Mouse (Mus musculus): ENCODE measurements around the gene Mrpl50. TPM values are rescaled to one million over a fixed set of nuclear protein-coding genes. Genes with fewer than 3 reads are reported as not detected.
"Not testable (repeated sequence)": the region's sequence is repeated elsewhere in the genome, so short reads cannot be mapped to it uniquely, and the experiment has no call there.

Mrpl50 gene
- total and polyA plus RNA-seq, 2 experiments from 2014 or later = 36.6 to 76.7 TPM

- no peak overlapping the region for H3K27ac ChIP-seq (ENCODE audit: low read depth, low read length)
- H3K4me2 ChIP-seq (ENCODE audit: low read depth, low read length, poor library complexity, severe bottlenecking) = no peak overlapping the region
- no peak overlapping the region for H3K4me3 ChIP-seq (ENCODE audit: low read depth, low read length)
- ATAC-seq (ENCODE audit: low FRiP score) = no peak
- no peaks in the 10 kb centered on the region for H3K4me1 ChIP-seq (ENCODE audit: insufficient read depth, low read length)
- DNase-seq (ENCODE audit: low spot score) = no peak
- TF ChIP-seq CTCF (IDR thresholded peaks at IDR 0.05) = no peak
- no peaks in the 10 kb centered on the region for H3K36me3 ChIP-seq (ENCODE audit: insufficient read depth, low read length)
- 92% methylated on average over 1 of the region's 1 CpGs for WGBS
- no peaks in the 10 kb centered on the region for H3K27me3 ChIP-seq (ENCODE audit: insufficient read depth, low read length)
- no peaks in the 10 kb centered on the region for H3K9me3 ChIP-seq (ENCODE audit: low read length)
- no peak overlapping the region for H3K9ac ChIP-seq (replicated peaks; ENCODE audit: low read length, poor library complexity, severe bottlenecking)
These were observed 17.3 kb downstream of the Mrpl50 start for GRCm38 (mm10) chr4:49503563-49503962.

DNA sequence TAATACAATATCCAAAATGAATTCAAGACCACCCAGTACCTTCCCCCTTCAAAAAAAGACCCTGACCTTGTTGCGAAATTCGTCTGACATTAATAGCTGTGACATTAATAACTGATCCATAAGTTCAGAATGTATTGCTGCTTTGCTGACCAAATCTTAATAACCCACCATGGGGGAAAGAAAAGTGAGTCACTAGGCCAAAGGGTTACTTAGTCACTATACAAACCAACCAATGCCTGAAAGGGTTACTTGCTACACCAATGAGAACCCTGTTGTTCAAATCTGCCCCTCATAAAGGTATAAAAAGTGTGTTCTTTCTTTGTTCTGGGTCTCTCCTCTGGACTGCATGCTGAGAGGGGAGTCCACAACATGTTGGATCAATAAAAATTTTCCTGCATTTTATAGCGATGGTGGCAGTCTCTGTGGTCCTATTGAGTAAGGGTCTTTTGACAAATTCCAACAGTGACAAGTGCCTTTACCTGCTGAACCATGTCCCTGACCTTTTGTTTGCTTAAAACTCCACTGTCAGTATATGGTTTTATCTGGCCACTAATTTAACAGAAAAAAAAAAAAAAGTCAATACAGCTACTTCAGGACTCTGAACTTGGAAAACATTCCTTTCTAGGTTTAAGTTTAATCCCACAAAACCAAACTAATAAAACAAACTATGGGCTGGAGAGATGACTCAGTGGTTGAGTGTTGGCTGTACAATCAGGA is 34.8 kb downstream of the Mrpl50 start:
- not testable (repeated sequence) for ATAC-seq (ENCODE audit: low FRiP score); H3K4me2 ChIP-seq (ENCODE audit: low read depth, low read length, poor library complexity, severe bottlenecking); H3K27ac ChIP-seq (ENCODE audit: low read depth, low read length); H3K4me1 ChIP-seq (ENCODE audit: insufficient read depth, low read length); H3K36me3 ChIP-seq (ENCODE audit: insufficient read depth, low read length); H3K9ac ChIP-seq (replicated peaks; ENCODE audit: low read length, poor library complexity, severe bottlenecking); H3K9me3 ChIP-seq (ENCODE audit: low read length); H3K27me3 ChIP-seq (ENCODE audit: insufficient read depth, low read length); DNase-seq (ENCODE audit: low spot score); H3K4me3 ChIP-seq (ENCODE audit: low read depth, low read length)
- WGBS = 85% methylated on average over 3 of the region's 3 CpGs

DNA sequence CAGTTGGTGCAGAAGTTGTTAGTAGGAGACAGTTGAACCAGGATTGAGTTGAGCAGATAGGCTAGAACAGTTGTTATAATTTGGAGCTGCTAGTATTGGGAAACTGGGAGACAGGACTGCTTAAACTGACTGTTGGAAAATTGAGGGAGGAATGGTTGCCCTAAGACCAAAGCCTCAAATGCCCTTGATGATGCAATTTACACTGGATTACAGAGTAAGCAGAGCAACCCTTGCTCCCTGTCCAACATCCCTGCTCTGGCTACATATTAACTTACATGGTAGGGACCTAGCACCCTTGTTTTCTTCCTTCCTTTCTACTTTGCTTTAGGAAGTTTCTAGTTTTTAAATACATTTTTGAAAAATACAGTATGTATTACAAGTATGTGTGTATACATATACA is 35.5 kb downstream of the Mrpl50 start:
- ATAC-seq (ENCODE audit: low FRiP score) (no peak), DNase-seq (ENCODE audit: low spot score) (no peak)
- no peaks in the 10 kb centered on the region for H3K4me1 ChIP-seq (ENCODE audit: insufficient read depth, low read length)
- no peak for TF ChIP-seq CTCF (IDR thresholded peaks at IDR 0.05)
- no peaks in the 10 kb centered on the region for H3K36me3 ChIP-seq (ENCODE audit: insufficient read depth, low read length)
- H3K9ac ChIP-seq (replicated peaks; ENCODE audit: low read length, poor library complexity, severe bottlenecking) = no peak overlapping the region
- no peak overlapping the region for H3K4me2 ChIP-seq (ENCODE audit: low read depth, low read length, poor library complexity, severe bottlenecking)
- H3K27ac ChIP-seq (ENCODE audit: low read depth, low read length) = no peak overlapping the region
- H3K27me3 ChIP-seq (ENCODE audit: insufficient read depth, low read length) = no peaks in the 10 kb centered on the region
- H3K9me3 ChIP-seq (ENCODE audit: low read length) = no peaks in the 10 kb centered on the region
- H3K4me3 ChIP-seq (ENCODE audit: low read depth, low read length) = no peak overlapping the region

- Histone ChIP-seq H3K9me3 (ENCODE audit: low read length) (no peaks in the 10 kb centered on the region), H3K4me1 (ENCODE audit: insufficient read depth, low read length) (no peaks in the 10 kb centered on the region), H3K27me3 (ENCODE audit: insufficient read depth, low read length) (no peaks in the 10 kb centered on the region), H3K9ac (replicated peaks; ENCODE audit: low read length, poor library complexity, severe bottlenecking) (no peak overlapping the region), H3K4me3 (ENCODE audit: low read depth, low read length) (no peak overlapping the region), H3K36me3 (ENCODE audit: insufficient read depth, low read length) (no peaks in the 10 kb centered on the region), H3K4me2 (ENCODE audit: low read depth, low read length, poor library complexity, severe bottlenecking) (no peak overlapping the region), H3K27ac (ENCODE audit: low read depth, low read length) (no peak overlapping the region)
- no peak for TF ChIP-seq CTCF (IDR thresholded peaks at IDR 0.05)
- no peak for DNase-seq (ENCODE audit: low spot score)
- 53% methylated on average over 3 of the region's 3 CpGs for WGBS
- ATAC-seq (ENCODE audit: low FRiP score) = no peak
These were observed 40.0 kb downstream of the Mrpl50 start for GRCm38 (mm10) chr4:49480896-49481295.

GRCm38 (mm10) chr4:49480104-49480760 is 40.7 kb downstream of the Mrpl50 start:
- Histone ChIP-seq H3K9me3 (ENCODE audit: low read length) (no peaks in the 10 kb centered on the region), H3K4me2 (ENCODE audit: low read depth, low read length, poor library complexity, severe bottlenecking) (peak overlapping the region; percentile 25; the same call in 1 of the 2 replicates), H3K27ac (ENCODE audit: low read depth, low read length) (no peak overlapping the region), H3K4me1 (ENCODE audit: insufficient read depth, low read length) (no peaks in the 10 kb centered on the region), H3K9ac (replicated peaks; ENCODE audit: low read length, poor library complexity, severe bottlenecking) (no peak overlapping the region), H3K4me3 (ENCODE audit: low read depth, low read length) (no peak overlapping the region), H3K27me3 (ENCODE audit: insufficient read depth, low read length) (no peaks in the 10 kb centered on the region), H3K36me3 (ENCODE audit: insufficient read depth, low read length) (no peaks in the 10 kb centered on the region)
- TF ChIP-seq CTCF (IDR thresholded peaks at IDR 0.05) = no peak
- no peak for ATAC-seq (ENCODE audit: low FRiP score)
- 22% methylated on average over 21 of the region's 21 CpGs for WGBS
- DNase-seq (ENCODE audit: low spot score) = no peak

DNA sequence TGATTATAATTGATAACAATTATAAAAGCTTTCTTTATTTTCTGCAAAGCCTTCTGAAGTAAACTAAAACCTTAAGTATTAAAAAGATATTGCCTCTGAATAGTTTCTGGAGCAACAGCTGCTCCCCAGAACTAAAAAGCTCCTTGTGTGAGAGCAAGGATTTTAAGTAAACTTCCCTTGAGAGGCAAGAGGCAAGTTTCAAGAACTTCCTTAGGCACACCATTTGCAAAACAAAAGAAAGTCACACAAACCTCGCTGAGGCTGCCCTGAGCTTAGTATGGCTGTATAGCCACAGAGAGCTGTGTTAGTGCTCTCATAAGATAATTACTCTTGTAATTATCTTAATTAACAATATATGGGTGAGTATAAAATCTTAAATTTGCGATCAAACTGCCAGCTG is 41.9 kb downstream of the Mrpl50 start:
- WGBS = 22% methylated on average over 2 of the region's 2 CpGs
- H3K9me3 ChIP-seq (ENCODE audit: low read length); H3K4me3 ChIP-seq (ENCODE audit: low read depth, low read length); H3K27me3 ChIP-seq (ENCODE audit: insufficient read depth, low read length); H3K9ac ChIP-seq (replicated peaks; ENCODE audit: low read length, poor library complexity, severe bottlenecking); H3K27ac ChIP-seq (ENCODE audit: low read depth, low read length); H3K4me1 ChIP-seq (ENCODE audit: insufficient read depth, low read length); H3K36me3 ChIP-seq (ENCODE audit: insufficient read depth, low read length); ATAC-seq (ENCODE audit: low FRiP score); H3K4me2 ChIP-seq (ENCODE audit: low read depth, low read length, poor library complexity, severe bottlenecking); DNase-seq (ENCODE audit: low spot score): not testable (repeated sequence)
